Mouse (Mus musculus): ENCODE results near the gene 4931406P16Rik. TPM values are rescaled to one million over a fixed set of nuclear protein-coding genes. Genes with fewer than 3 reads are reported as not detected.

4931406P16Rik gene
- polyA plus RNA-seq, 1 experiment, result 31.9 TPM

GRCm38 (mm10) chr7:34198346-34198745, 115.0 kb downstream of the 4931406P16Rik start:
- H3K27me3 ChIP-seq (ENCODE audit: control insufficient read depth, insufficient read depth, low read length), result no peaks in the 10 kb centered on the region
- H3K27ac ChIP-seq (ENCODE audit: control insufficient read depth, insufficient read depth, low read length), result no peak overlapping the region
- TF ChIP-seq CTCF (IDR thresholded peaks at IDR 0.05; ENCODE audit: borderline replicate concordance, control insufficient read depth, extremely low read depth, insufficient read depth, low read length, poor library complexity) (no peak), POLR2A (IDR thresholded peaks at IDR 0.05; ENCODE audit: control insufficient read depth, extremely low read depth, insufficient read depth, low read length, poor library complexity) (no peak)
- WGBS, result 73% methylated on average over 3 of the region's 3 CpGs
- H3K4me1 ChIP-seq (replicated peaks; ENCODE audit: control insufficient read depth, insufficient read depth, low read length), result peaks cover 2% of the 10 kb centered on the region; the same call in 1 of the 2 replicates
- H3K4me3 ChIP-seq (ENCODE audit: control insufficient read depth, insufficient read depth, low read length), result no peak overlapping the region
- DNase-seq, result peak; percentile 48
- H3K36me3 ChIP-seq (ENCODE audit: control insufficient read depth, insufficient read depth, low read length), result peaks cover 22% of the 10 kb centered on the region

GRCm38 (mm10) chr7:34196132-34197128, 116.9 kb downstream of the 4931406P16Rik start, which contains the start of gene Pdcd2l:
Gene Pdcd2l, minus strand, starts transcription at chr7:34196661.
- no peak within 1 kb of the TSS for H3K27ac ChIP-seq (ENCODE audit: control insufficient read depth, insufficient read depth, low read length)
- no peaks in the 10 kb centered on the region for H3K27me3 ChIP-seq (ENCODE audit: control insufficient read depth, insufficient read depth, low read length)
- H3K4me3 ChIP-seq (ENCODE audit: control insufficient read depth, insufficient read depth, low read length), result peak within 1 kb of the TSS; percentile 98
- 0 out of 2 replicates have a peak, but pooled peaks have one; percentile 40 for TF ChIP-seq CTCF (IDR thresholded peaks at IDR 0.05; ENCODE audit: borderline replicate concordance, control insufficient read depth, extremely low read depth, insufficient read depth, low read length, poor library complexity)
- peak; percentile 50; the same call in 1 of the 2 replicates for TF ChIP-seq POLR2A (IDR thresholded peaks at IDR 0.05; ENCODE audit: control insufficient read depth, extremely low read depth, insufficient read depth, low read length, poor library complexity)
- H3K4me1 ChIP-seq (replicated peaks; ENCODE audit: control insufficient read depth, insufficient read depth, low read length), result peaks cover 2% of the 10 kb centered on the region; the same call in 1 of the 2 replicates
- 2% methylated on average over 70 of the region's 70 CpGs for WGBS
- peaks cover 4% of the 10 kb centered on the region for H3K36me3 ChIP-seq (ENCODE audit: control insufficient read depth, insufficient read depth, low read length)
- DNase-seq, result peak; percentile 92

- DNase-seq, result no peak
- no peak overlapping the region for H3K27ac ChIP-seq (ENCODE audit: control insufficient read depth, insufficient read depth, low read length)
- 56% methylated on average over 3 of the region's 3 CpGs for WGBS
- peak overlapping the region; percentile 98 for H3K4me3 ChIP-seq (ENCODE audit: control insufficient read depth, insufficient read depth, low read length)
- no peaks in the 10 kb centered on the region for H3K36me3 ChIP-seq (ENCODE audit: control insufficient read depth, insufficient read depth, low read length)
- peaks cover 2% of the 10 kb centered on the region; the same call in 1 of the 2 replicates for H3K4me1 ChIP-seq (replicated peaks; ENCODE audit: control insufficient read depth, insufficient read depth, low read length)
- H3K27me3 ChIP-seq (ENCODE audit: control insufficient read depth, insufficient read depth, low read length), result no peaks in the 10 kb centered on the region
- TF ChIP-seq POLR2A (IDR thresholded peaks at IDR 0.05; ENCODE audit: control insufficient read depth, extremely low read depth, insufficient read depth, low read length, poor library complexity) (no peak), CTCF (IDR thresholded peaks at IDR 0.05; ENCODE audit: borderline replicate concordance, control insufficient read depth, extremely low read depth, insufficient read depth, low read length, poor library complexity) (no peak)
Observed at GRCm38 (mm10) chr7:34195632-34196031, 117.7 kb downstream of the 4931406P16Rik start.

GRCm38 (mm10) chr7:34192825-34193224, 120.5 kb downstream of the 4931406P16Rik start:
- TF ChIP-seq CTCF (IDR thresholded peaks at IDR 0.05; ENCODE audit: borderline replicate concordance, control insufficient read depth, extremely low read depth, insufficient read depth, low read length, poor library complexity) (no peak), POLR2A (IDR thresholded peaks at IDR 0.05; ENCODE audit: control insufficient read depth, extremely low read depth, insufficient read depth, low read length, poor library complexity) (no peak)
- Histone ChIP-seq H3K4me3 (ENCODE audit: control insufficient read depth, insufficient read depth, low read length) (no peak overlapping the region), H3K4me1 (replicated peaks; ENCODE audit: control insufficient read depth, insufficient read depth, low read length) (peaks cover 2% of the 10 kb centered on the region; the same call in 1 of the 2 replicates), H3K27ac (ENCODE audit: control insufficient read depth, insufficient read depth, low read length) (no peak overlapping the region), H3K27me3 (ENCODE audit: control insufficient read depth, insufficient read depth, low read length) (no peaks in the 10 kb centered on the region), H3K36me3 (ENCODE audit: control insufficient read depth, insufficient read depth, low read length) (peaks cover 17% of the 10 kb centered on the region)
- no peak for DNase-seq
- 95% methylated on average over 6 of the region's 6 CpGs for WGBS

GRCm38 (mm10) chr7:34189376-34189989, 123.9 kb downstream of the 4931406P16Rik start:
- Histone ChIP-seq H3K27ac (ENCODE audit: control insufficient read depth, insufficient read depth, low read length) (no peak overlapping the region), H3K36me3 (ENCODE audit: control insufficient read depth, insufficient read depth, low read length) (peaks cover 35% of the 10 kb centered on the region), H3K4me3 (ENCODE audit: control insufficient read depth, insufficient read depth, low read length) (no peak overlapping the region), H3K4me1 (replicated peaks; ENCODE audit: control insufficient read depth, insufficient read depth, low read length) (no peaks in the 10 kb centered on the region), H3K27me3 (ENCODE audit: control insufficient read depth, insufficient read depth, low read length) (no peaks in the 10 kb centered on the region)
- 48% methylated on average over 12 of the region's 12 CpGs for whole genome bisulfite sequencing
- TF ChIP-seq CTCF (IDR thresholded peaks at IDR 0.05; ENCODE audit: borderline replicate concordance, control insufficient read depth, extremely low read depth, insufficient read depth, low read length, poor library complexity) (no peak), POLR2A (IDR thresholded peaks at IDR 0.05; ENCODE audit: control insufficient read depth, extremely low read depth, insufficient read depth, low read length, poor library complexity) (no peak)
- no peak for DNase-seq

Other genes starting within 250 kb of the 4931406P16Rik start
- gene Scgb1b30, start 218.1 kb downstream of the 4931406P16Rik start, polyA plus RNA-seq (2012; rRNA removed), result not detected in 2 replicates
- 5.0 and 5.8 TPM in 2 replicates for gene Wtip, start 180.3 kb downstream of the 4931406P16Rik start, polyA plus RNA-seq (2012; rRNA removed)
- 81.6 and 93.9 TPM in 2 replicates for gene Uba2, start 144.0 kb downstream of the 4931406P16Rik start, polyA plus RNA-seq (2012; rRNA removed)
- 39.5 and 40.6 TPM in 2 replicates for gene Pdcd2l, start 116.9 kb downstream of the 4931406P16Rik start, polyA plus RNA-seq (2012; rRNA removed)
- gene Gpi1, start 83.2 kb downstream of the 4931406P16Rik start, polyA plus RNA-seq (2012; rRNA removed), result 265 and 304 TPM in 2 replicates
- gene Gm6096, start 62.5 kb downstream of the 4931406P16Rik start, polyA plus RNA-seq (2012; rRNA removed), result not detected in 2 replicates
- gene Lsm14a, start 79.8 kb upstream of the 4931406P16Rik start, polyA plus RNA-seq (2012; rRNA removed), result 90.8 and 92.4 TPM in 2 replicates

All from thymus, adult 2 months (tissue).